In the genomic region with DNA sequence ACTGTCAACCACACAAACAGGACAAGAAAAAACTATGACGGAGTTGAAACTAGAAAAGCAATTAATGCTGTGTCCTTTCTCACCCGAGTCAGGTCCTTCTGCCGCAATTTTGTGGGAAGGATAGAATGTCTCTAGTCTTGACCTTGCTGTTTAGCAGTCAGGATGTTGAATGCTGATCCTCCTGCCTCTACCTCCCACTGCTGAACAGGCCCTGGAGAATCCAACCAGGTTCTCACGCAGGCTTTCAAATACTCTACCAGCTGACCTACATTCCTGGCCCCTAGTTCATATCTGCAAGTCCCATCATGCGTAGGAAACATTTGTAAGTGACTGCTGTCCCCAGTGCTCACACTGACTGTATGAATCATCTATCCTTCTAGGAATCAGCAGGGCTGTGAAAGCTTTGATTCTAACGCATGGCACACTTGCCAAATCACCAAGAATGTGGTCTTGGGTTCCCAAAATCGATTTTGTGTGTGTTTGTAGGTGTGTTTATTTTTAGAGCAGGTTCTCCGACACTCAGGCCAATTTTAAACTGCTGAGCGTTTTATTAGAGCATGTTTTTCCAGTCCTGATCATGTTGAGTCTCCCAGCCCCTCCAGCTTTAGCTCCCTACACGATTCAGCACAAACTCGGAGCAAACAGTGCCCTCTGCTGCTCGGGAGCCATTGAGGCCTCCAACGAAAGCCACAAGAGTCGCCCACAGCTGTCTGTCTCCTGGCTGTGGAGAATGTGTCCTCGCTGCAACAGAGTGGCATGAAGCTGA, we compare ENCODE assay signal across 9 mouse cellular contexts.
DNase-seq lines count a peak whose midpoint lies in the region; ATAC-seq and TF ChIP-seq lines count a peak whose summit lies in the region.
"Had no signal": no experiment of that assay in that cellular context is flagged by ENCODE, and none has a peak within 500 bp of the region (broad histone marks: within the 10 kb centered on the region; RNA-seq: fewer than 3 reads in every experiment).

No protein-coding gene starts in this region.

- intact Hi-C loops in left cerebral cortex, adult 2 months (cut with DNase I) = loop anchor here (1.0 kb wide), 1 partner anchor 400 kb away; no protein-coding TSS in a partner anchor

- peak; percentile 90 for DNase-seq in heart, adult 11 months
- DNase-seq in heart, adult 8-10 months (ENCODE audit: low spot score) = no peak
- DNase-seq in adrenal gland, postnatal 14 days = peak; percentile 69
- peak; percentile 18 for DNase-seq in induced T-regulatory cell, adult 2 months (ENCODE audit: low read depth)
- DNase-seq in left cerebral cortex, adult 2 months (ENCODE audit: extremely low spot score in 1 of 2, low spot score in 2 of 2) = peak; percentile 48 to 64
- DNase-seq in stomach, postnatal 0 days (ENCODE audit: low spot score) = peak; percentile 66

- H3K27ac ChIP-seq in embryonic fibroblast, embryonic 13.5 days (ENCODE audit: insufficient read depth, low read length) = no peak overlapping the region
- H3K27ac ChIP-seq in left cerebral cortex, adult 2 months = no peak overlapping the region
- H3K27ac ChIP-seq in midbrain, embryonic 13.5 days = no peak overlapping the region
- H3K27ac ChIP-seq in stomach, postnatal 0 days (replicated peaks) = no peak overlapping the region
- H3K27ac ChIP-seq: heart, embryonic 15.5 days had no signal

- TF ChIP-seq CTCF in embryonic fibroblast, embryonic 13.5 days (IDR thresholded peaks at IDR 0.05; ENCODE audit: borderline replicate concordance, insufficient read depth, low read length) = peak; percentile 71
- peak; percentile 67 for TF ChIP-seq CTCF in left cerebral cortex, adult 2 months (IDR thresholded peaks at IDR 0.05)
- peak; percentile 72 for TF ChIP-seq CTCF in stomach, postnatal 0 days (IDR thresholded peaks at IDR 0.05; ENCODE audit: low read depth)

- TF ChIP-seq POLR2A in embryonic fibroblast, embryonic 13.5 days (IDR thresholded peaks at IDR 0.05; ENCODE audit: low read depth, low read length) = no peak

- no peak overlapping the region for H3K9ac ChIP-seq in midbrain, embryonic 13.5 days (replicated peaks)
- H3K9ac ChIP-seq in stomach, postnatal 0 days (ENCODE audit: low read length) = no peak overlapping the region
- H3K9ac ChIP-seq: heart, embryonic 15.5 days had no signal

- WGBS in midbrain, embryonic 13.5 days = 48% methylated on average over 15 of the region's 15 CpGs
- 35% methylated on average over 15 of the region's 15 CpGs for WGBS in stomach, postnatal 0 days

- TF ChIP-seq EP300 in stomach, postnatal 0 days (optimal IDR thresholded peaks at IDR 0.05) = no peak

- ATAC-seq in midbrain, embryonic 13.5 days = peak; percentile 29; the same call in 1 of the 2 replicates
- peak; percentile 70 for ATAC-seq in stomach, postnatal 0 days (ENCODE audit: low FRiP score, low TSS enrichment)

- H3K4me1 ChIP-seq in embryonic fibroblast, embryonic 13.5 days (ENCODE audit: control insufficient read depth, insufficient read depth, low read length) = no peaks in the 10 kb centered on the region
- no peaks in the 10 kb centered on the region for H3K4me1 ChIP-seq in midbrain, embryonic 13.5 days (replicated peaks)
- H3K4me1 ChIP-seq in stomach, postnatal 0 days (replicated peaks; ENCODE audit: control insufficient read depth, insufficient read depth) = no peaks in the 10 kb centered on the region

- H3K9me3 ChIP-seq in midbrain, embryonic 13.5 days = no peaks in the 10 kb centered on the region
- H3K9me3 ChIP-seq in stomach, postnatal 0 days (ENCODE audit: control insufficient read depth, low read length) = no peaks in the 10 kb centered on the region
- H3K9me3 ChIP-seq: heart, embryonic 15.5 days had no signal

- no peaks in the 10 kb centered on the region for H3K36me3 ChIP-seq in midbrain, embryonic 13.5 days
- H3K36me3 ChIP-seq in stomach, postnatal 0 days (ENCODE audit: control insufficient read depth, insufficient read depth, low read length) = no peaks in the 10 kb centered on the region
- H3K36me3 ChIP-seq: heart, embryonic 15.5 days had no signal

- H3K4me2 ChIP-seq in midbrain, embryonic 13.5 days (replicated peaks) = no peak overlapping the region
- H3K4me2 ChIP-seq in stomach, postnatal 0 days (replicated peaks; ENCODE audit: low read depth) = no peak overlapping the region
- H3K4me2 ChIP-seq: heart, embryonic 15.5 days had no signal

- no peak overlapping the region for H3K4me3 ChIP-seq in embryonic fibroblast, embryonic 13.5 days (ENCODE audit: insufficient read depth, low read length)
- H3K4me3 ChIP-seq in left cerebral cortex, adult 2 months = no peak overlapping the region
- no peak overlapping the region for H3K4me3 ChIP-seq in midbrain, embryonic 13.5 days (replicated peaks)
- no peak overlapping the region for H3K4me3 ChIP-seq in stomach, postnatal 0 days (ENCODE audit: low read depth, low read length)
- H3K4me3 ChIP-seq: heart, embryonic 15.5 days had no signal

- peaks cover 4% of the 10 kb centered on the region; the same call in 1 of the 2 replicates for H3K27me3 ChIP-seq in midbrain, embryonic 13.5 days
- H3K27me3 ChIP-seq in stomach, postnatal 0 days (ENCODE audit: control insufficient read depth, insufficient read depth, low read length) = no peaks in the 10 kb centered on the region
